Mouse (Mus musculus) megakaryocyte, embryonic 14.5 days (primary cell): Measurements from ENCODE around the gene Hist1h2bf.

Experiments used
- FLI1 ChIP-seq: IDR thresholded peaks from 2 replicates; pipeline ENCODE4 v1.6.1; 2012; ENCODE audit warnings: low read length, inconsistent platforms, mixed read lengths
- GATA1 ChIP-seq: IDR thresholded peaks from 3 replicates; pipeline ENCODE4 v1.6.1; 2012; ENCODE audit warnings: mixed read lengths, low read length, inconsistent platforms, borderline replicate concordance

DNA sequence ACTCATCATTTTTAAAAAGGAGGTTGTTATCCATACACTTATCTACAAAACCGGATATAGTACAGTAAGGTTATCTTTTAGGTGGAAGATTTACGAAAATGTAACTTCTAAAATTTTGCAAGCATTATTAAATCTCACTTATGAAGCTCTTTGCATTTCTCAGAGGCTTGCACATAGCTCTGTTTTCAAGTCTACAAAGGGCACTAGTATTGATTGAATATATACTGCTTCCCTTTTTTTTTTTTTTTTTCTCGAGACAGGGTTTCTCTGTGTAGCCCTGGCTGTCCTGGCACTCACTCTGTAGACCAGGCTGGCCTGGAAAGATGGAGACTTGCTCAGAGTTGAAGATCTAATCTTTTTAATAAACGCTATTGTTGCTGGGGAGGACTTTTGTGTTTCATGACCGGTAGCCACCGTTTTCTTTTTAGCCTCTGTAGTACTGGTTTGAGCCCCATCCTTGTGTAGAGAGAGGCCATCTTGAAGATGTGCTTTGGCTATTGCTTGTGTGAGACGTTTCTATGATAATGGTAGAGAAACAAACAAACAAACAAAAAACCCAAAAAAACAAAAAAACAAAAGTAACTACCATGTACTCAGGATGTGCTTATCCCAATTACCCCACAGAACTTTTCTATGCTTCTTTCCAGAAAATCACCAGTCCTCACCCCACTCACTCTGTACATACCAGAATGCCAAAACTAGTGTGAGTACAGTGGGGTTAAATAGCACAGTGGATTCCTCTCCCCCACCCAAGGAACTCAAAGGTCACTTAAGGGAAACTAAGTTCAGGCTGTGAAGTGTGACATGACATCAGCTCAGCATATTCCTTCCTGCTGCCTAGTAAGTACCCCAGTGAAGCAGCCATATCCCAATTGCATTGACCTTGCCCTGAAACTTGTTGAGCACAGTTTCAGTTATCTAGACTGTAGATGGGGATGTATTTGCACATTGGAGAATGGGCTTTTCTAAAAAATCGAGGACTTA, 21.8 kb downstream of the Hist1h2bf start:
- TF ChIP-seq GATA1, result no peak
- TF ChIP-seq FLI1, result no peak
